Mouse (Mus musculus) cerebellum, postnatal 36 days (tissue): ENCODE results near the gene Map3k15.

ENCODE experiments used
- DNase-seq, 2 experiments: peaks; one replicate each; pipeline ENCODE4 v3.0.0; 2021 to 2022; ENCODE audit warnings: mixed read lengths in 2 of 2

The Map3k15 gene

GRCm38 (mm10) chrX:160136153-160136552, 147.9 kb downstream of the Map3k15 start:
- no peak for DNase-seq

GRCm38 (mm10) chrX:160137177-160137860, 149.1 kb downstream of the Map3k15 start:
- DNase-seq, result peak in 1 of 2 experiments; percentile 21

- peak; percentile 77 to 79 for DNase-seq
Measured at GRCm38 (mm10) chrX:160137861-160138717, 149.9 kb downstream of the Map3k15 start, which contains the start of gene Pdha1. Gene Pdha1 (minus strand): TSS chrX:160138413.

GRCm38 (mm10) chrX:160146806-160147205, 158.6 kb downstream of the Map3k15 start:
- DNase-seq, result no peak

- no peak for DNase-seq
Measured at GRCm38 (mm10) chrX:160147406-160147805, 159.2 kb downstream of the Map3k15 start.

GRCm38 (mm10) chrX:160148859-160149258, 160.6 kb downstream of the Map3k15 start:
- DNase-seq, result no peak

GRCm38 (mm10) chrX:160153147-160153815, 165.0 kb downstream of the Map3k15 start:
- DNase-seq, result no peak

- DNase-seq, result no peak
Measured at GRCm38 (mm10) chrX:160164259-160164658, 176.0 kb downstream of the Map3k15 start.

GRCm38 (mm10) chrX:160166246-160166985, 178.2 kb downstream of the Map3k15 start:
- no peak for DNase-seq

GRCm38 (mm10) chrX:160170150-160170549, 181.9 kb downstream of the Map3k15 start:
- peak; percentile 47 to 75 for DNase-seq
